Mouse (Mus musculus): ENCODE results near the gene Zfp524.

The Zfp524 gene

DNA sequence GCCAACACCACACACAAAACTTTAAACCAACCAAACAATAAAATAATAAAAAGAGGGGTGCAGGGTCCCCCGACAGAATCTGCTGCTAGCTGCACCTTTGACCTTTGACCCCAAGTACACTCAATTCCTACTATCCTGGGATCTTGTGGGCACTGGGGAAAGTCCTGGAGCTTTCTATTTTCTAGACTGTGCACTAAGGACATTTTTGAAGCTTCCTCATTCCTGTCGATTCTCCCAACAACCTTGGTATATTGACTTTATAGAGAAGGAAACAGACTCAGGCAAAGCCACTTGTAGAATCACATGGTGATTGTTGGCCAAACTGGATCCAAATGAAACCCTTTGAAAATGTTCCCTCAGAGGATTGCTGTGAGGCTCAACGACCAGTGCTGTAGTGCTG is 1.8 kb downstream of the Zfp524 start:
- peak; percentile 61 for DNase-seq

GRCm38 (mm10) chr7:5016920-5017319 is 2.7 kb downstream of the Zfp524 start:
- DNase-seq: no peak

GRCm38 (mm10) chr7:5017352-5017751 is 3.1 kb downstream of the Zfp524 start:
- peak; percentile 32 for DNase-seq

DNA sequence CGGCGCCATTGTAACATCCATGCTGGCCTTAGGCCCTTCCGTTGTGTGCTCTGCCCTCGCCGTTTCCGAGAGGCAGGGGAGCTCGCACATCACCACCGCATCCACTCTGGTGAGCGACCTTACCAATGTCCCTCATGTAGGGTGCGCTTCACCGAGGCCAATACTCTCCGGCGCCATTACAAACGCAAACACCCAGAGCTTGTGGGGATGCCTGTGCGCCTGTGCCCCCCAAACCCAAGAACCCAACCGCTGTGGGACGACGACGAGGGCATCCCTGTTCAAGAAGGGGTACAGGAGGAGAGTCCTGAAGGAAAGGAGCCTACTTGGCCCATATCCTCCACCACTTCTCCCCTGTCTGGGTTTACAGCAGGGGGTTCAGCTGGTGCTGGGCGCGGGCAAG is 3.7 kb downstream of the Zfp524 start:
- no peak for DNase-seq

- peak; percentile 31 for DNase-seq
Measured at GRCm38 (mm10) chr7:5019576-5019975, 5.4 kb downstream of the Zfp524 start.

GRCm38 (mm10) chr7:5020000-5020681 is 5.9 kb downstream of the Zfp524 start, which contains the start of the genes Zfp865 and Ccdc106:
Gene Zfp865 (plus strand): TSS chr7:5020376.
Gene Ccdc106 (plus strand): TSS chr7:5020553.
- peak; percentile 99 for DNase-seq

GRCm38 (mm10) chr7:5020685-5021084 is 6.5 kb downstream of the Zfp524 start:
- peak; percentile 39 for DNase-seq

DNA sequence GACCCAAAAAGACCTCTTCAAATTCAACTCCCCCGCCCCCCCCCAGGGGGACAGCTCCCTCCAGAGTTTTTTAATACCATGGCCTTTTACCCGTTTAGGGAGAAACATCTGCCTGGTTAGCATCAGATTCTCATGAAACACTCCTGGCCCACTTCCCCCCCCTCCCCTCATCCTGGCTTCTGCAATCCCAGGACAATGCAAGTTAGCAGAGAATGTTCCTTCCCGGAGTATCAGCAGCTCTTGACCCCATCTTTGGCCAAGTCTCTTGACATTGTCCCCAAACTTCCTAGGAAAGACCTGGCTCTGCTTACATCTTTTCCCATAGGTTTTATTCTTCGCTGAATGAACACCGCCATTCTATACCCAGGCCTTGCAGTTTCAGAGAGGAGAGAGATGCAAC is 7.0 kb downstream of the Zfp524 start:
- DNase-seq: no peak

GRCm38 (mm10) chr7:5029543-5029942 is 15.3 kb downstream of the Zfp524 start:
- DNase-seq: no peak

DNA sequence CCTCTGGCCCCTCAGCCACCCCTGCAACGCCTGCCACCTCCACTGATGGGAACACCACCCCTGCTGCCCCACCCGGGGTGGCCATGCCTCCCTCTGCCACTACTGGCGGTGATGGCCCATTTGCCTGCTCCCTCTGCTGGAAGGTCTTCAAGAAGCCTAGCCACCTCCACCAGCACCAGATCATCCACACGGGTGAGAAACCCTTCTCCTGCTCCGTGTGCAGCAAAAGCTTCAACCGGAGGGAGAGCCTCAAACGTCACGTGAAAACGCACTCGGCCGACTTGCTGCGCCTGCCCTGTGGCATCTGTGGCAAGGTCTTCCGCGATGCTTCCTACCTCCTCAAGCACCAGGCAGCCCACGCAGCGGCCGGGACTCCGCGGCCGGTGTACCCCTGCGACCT is 15.7 kb downstream of the Zfp524 start:
- DNase-seq: no peak

- DNase-seq: no peak
Measured at GRCm38 (mm10) chr7:5030554-5031275, 16.5 kb downstream of the Zfp524 start.

DNA sequence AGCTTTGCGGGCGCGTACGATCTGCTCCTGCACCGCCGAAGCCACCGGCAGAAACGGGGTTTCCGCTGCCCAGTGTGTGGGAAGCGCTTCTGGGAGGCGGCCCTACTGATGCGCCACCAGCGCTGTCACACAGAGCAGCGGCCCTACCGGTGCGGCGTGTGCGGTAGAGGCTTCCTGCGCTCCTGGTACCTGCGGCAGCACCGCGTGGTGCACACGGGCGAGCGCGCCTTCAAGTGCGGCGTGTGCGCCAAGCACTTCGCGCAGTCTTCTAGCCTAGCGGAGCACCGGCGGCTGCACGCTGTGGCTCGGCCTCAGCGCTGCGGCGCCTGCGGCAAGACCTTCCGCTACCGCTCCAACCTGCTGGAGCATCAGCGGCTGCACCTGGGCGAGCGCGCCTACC is 17.3 kb downstream of the Zfp524 start:
- DNase-seq: no peak

DNA sequence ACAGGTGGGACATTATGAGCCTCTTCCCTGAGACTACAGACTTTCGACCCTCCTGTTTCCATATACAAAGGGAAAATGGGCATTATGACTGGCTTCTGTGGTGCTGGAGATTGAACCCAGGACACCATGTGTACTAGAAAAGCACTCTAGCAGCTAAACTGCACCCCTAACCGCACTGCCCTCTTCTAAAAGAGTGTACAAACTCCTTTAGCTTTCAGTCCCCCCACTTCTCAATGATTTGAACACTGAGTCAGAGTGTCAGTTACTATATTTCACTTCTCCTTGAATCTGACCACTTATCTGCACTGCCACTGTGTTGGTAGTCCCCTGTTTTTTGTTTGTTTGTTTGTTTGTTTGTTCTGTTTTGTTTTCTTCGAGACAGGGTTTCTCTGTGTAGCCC is 19.6 kb downstream of the Zfp524 start, which contains the start of gene 4632433K11Rik:
Gene 4632433K11Rik (plus strand): TSS at position 301 of the 400 bp plus-strand sequence.
- no peak for DNase-seq

- DNase-seq: no peak
Measured at GRCm38 (mm10) chr7:5035628-5036027, 21.4 kb downstream of the Zfp524 start.

- no peak for DNase-seq
Measured at GRCm38 (mm10) chr7:5036136-5036535, 21.9 kb downstream of the Zfp524 start.

- DNase-seq: no peak
Measured at GRCm38 (mm10) chr7:5037026-5037425, 22.8 kb downstream of the Zfp524 start.

- no peak for DNase-seq
Measured at GRCm38 (mm10) chr7:5037467-5037866, 23.3 kb downstream of the Zfp524 start.

DNA sequence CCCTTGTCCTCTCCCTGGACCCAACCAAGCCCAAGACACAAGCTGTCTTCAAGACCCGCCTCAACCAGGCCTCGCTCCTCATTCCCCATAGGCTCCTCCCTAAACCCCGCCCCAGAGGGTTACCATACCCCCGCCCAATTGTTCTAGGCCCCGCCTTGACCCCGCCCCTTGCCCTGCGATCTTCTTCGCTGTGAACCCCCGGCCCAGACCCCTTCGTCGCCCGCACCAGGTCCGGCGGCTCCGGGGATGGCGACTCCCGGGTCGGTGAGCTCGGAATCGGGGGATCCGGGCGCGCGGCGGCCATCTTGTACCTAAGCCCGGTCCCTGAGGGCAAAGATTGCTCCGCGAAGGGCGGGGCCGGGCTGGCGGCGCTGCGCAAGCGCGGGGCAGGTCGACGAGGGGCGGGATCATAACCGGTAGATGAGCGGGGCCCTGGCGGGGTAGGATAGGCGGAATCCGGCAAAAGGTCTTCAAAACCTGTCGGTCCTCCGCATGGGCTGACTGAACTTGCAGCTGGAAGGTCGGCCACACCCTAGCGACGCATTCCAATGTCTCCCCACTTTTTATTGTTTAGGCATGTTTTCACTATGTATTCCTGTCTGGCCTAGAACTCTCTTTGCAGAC is 24.0 kb downstream of the Zfp524 start, which contains the start of gene Zfp784:
Gene Zfp784 (minus strand): TSS at position 338 of the 624 bp plus-strand sequence.
- DNase-seq: peak; percentile 96

- DNase-seq: no peak
Measured at GRCm38 (mm10) chr7:5038940-5039339, 24.7 kb downstream of the Zfp524 start.

- no peak for DNase-seq
Measured at GRCm38 (mm10) chr7:5044981-5045380, 30.8 kb downstream of the Zfp524 start.

DNA sequence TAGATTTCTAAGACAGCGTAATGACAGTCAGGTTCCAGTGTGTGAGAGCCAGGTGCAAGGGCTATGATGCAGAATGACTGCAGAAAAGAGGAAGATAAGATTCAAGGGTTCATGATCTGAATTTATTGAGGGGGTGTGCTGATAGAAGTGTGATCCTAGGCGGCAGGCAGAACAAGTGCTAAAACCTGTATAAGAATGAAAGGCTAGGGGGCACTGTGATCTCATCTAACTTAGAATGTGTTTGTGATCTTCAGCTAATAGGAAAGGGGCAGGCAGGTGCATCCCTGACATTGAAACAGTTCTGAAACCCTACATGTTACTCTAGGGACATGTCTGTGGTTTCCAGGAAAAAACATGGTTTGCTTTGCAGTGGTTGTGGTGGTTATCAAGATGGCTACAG is 31.9 kb downstream of the Zfp524 start:
- DNase-seq: no peak

DNA sequence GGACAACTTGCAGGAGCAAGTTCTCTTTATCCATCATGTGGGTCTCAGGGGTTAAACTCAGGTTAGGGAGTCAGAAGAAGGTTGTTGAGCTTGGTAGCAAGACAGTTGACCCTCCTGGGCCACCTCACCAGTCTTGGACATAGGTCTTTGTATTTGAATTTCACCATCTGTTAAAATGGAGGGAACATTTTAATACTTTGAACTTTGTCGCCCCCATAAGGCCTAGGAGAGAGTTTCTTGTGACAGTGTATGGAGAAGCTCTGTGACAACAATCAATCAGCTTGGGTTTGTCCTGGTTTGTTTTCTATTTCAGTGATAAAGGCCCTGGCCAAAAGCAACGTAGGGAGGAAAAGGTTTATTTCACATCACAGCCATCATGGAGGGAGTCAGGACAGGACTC is 33.1 kb downstream of the Zfp524 start:
- peak; percentile 61 for DNase-seq

Measured in kidney, adult 9 months (tissue).